Mouse (Mus musculus): ENCODE results near the gene Rmdn2.

Gene Rmdn2

GRCm38 (mm10) chr17:79616621-79617020 is 5.0 kb downstream of the Rmdn2 start:
- no peak for DNase-seq

- no peak for DNase-seq
These were observed 6.8 kb downstream of the Rmdn2 start for GRCm38 (mm10) chr17:79618455-79618854.

GRCm38 (mm10) chr17:79618984-79619383 is 7.3 kb downstream of the Rmdn2 start:
- no peak for DNase-seq

GRCm38 (mm10) chr17:79622050-79622449 is 10.4 kb downstream of the Rmdn2 start:
- DNase-seq, result no peak

DNA sequence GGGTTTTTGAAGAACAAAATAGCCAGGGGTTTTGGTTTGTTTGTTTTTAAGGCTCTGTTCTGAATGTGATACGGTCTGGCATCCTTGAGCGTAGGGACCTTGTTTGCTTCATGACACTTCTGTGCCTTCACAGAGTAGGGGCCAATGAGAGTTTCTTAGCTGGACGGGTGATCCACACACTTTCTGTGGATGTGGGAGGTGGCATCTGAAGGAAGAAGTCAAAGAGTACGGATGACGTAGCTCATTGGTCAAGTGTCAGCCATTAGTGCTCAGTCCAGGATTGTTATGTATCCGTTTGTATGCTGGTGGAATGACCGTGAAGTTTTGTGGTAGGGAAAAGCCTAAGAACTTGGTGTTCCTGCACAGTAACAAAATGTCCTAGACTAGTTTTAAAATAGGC is 10.9 kb downstream of the Rmdn2 start:
- DNase-seq, result no peak

DNA sequence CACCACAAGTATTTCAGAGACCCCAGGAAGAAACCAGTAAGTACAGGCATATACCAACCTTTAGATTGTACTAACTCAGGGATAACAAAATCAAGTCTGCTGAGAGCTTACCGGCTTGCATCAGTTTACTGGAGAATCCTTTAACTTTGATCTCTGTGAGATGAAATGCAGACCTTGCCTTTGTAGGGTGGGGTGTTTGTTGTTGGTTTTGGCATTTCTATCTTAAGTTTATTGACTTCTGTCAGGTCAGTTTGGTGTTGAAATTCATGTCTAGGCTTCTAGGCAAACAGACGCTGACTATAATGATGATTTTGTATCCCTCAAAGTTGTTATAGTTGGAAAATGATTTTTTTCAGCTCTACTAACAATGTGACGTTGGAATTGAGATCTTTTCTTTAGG is 12.2 kb downstream of the Rmdn2 start:
- DNase-seq, result no peak

DNA sequence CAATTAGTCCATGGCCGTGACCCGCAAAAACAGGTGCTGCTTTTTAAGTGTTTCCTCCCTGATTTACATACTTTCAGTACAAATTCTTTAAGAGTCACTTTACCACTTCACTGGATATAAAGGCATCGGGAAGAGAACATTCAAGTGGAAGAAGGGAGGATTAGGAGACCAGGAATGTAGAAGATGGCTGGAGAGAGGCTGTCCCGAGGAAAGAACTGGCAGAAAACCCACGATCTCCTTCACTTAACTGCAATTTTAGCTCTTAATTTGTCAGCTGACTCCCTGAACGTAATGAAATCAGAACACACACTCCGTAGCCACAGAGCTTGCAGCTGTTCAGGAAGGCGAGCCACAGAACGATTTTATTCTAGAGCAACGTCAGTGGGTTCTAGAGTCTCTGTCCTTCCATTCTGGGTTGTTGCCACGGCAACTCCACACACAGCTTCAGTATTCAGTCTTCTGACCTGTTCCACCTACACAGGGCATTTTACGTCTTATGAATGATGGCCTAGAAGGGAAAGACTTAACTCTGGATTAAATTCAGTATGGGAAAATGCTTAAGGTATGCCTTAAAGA is 14.7 kb downstream of the Rmdn2 start:
- DNase-seq, result no peak

- no peak for DNase-seq
These were observed 38.2 kb downstream of the Rmdn2 start for GRCm38 (mm10) chr17:79649893-79650292.

DNA sequence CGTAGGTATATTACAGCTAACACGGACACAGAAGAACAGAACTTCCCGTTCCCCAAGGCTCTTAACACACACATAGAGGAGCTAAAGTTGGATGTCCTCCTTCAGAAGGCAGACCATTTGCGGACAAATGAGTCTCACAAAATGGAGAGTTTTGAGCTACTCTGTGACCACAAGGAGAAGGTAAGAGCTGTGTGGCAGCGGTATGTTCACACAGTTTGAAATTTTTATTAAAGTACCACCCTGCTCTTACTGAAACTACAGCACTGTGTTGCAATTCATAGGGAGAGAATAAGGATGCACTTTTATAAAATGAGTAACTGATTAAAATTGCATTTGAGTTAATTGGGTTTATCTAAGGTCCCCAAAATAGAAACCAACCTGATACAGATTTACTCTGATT is 38.6 kb downstream of the Rmdn2 start:
- no peak for DNase-seq

GRCm38 (mm10) chr17:79653171-79653570 is 41.5 kb downstream of the Rmdn2 start:
- no peak for DNase-seq

- no peak for DNase-seq
These were observed 42.5 kb downstream of the Rmdn2 start for GRCm38 (mm10) chr17:79654187-79654586.

- DNase-seq, result no peak
These were observed 46.1 kb downstream of the Rmdn2 start for GRCm38 (mm10) chr17:79657785-79658184.

DNA sequence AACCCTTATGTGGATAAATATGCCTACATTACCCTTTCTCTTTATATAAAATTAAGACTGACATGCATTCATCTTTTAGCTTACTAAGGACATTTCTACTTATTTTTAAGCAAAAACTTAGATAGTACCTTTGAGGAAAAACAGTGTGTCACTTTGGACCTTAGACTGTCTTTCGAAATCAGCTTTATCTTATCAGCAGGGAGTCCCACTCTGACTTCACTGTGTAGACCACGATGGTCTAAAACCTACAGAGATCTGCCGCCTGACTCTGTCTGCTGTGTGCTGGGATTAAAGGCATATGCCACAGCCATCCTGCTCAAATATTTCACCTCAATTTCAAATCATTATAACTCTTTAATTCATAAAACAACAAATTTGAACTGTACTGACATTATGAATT is 46.8 kb downstream of the Rmdn2 start:
- no peak for DNase-seq

- no peak for DNase-seq
These were observed 47.2 kb downstream of the Rmdn2 start for GRCm38 (mm10) chr17:79658863-79659262.

DNA sequence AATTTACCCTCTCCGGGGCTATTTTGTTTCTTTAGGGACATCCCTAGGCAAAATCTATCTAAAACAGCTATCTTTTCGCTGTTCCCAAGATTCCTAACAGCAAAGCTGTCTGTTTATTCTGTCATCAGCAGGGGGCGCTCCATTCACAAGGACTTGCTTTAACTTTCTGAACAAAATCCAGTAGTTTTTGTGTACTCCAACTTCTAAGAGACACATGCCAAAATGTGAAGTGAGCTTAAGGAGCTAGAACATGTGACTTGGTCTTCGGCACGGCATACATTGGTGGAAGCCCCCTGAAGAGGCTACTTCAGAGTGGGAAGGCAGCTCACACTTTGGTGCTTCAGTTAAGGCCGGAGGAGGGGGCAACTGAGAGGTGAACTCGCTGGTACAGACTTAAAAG is 49.7 kb downstream of the Rmdn2 start:
- peak; percentile 22 for DNase-seq

GRCm38 (mm10) chr17:79661848-79662247 is 50.2 kb downstream of the Rmdn2 start:
- no peak for DNase-seq

DNA sequence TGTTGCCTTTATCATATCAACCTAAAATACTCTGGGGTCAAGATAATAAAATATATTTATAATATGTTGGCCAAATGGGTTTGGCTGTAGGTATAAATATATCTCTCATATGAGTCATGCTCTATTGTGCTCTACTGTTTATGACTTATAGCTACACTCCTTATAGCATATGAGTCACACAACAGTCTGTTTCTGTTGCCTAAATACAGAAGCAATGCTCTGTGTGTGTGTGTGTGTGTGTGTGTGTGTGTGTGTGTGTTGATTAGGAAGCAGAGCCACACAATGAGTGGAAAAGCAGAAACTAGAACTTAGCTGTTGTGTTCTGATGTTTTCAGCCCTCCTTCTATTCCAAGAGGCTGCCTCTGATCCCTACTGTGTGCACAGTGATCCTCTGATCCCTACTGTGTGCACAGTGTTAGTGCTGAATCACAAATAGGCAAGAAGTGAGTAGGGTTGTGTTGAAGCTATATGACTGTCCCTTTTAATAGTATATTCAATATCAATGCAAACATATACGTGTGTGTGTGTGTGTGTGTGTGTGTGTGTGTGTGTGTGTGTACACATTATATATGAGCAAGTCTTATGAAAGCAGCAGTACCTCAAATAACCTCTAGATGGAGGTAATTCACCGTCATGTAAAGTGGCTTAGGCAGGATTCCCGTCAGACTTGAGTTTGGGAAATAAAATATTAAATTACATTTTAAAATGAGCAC is 51.9 kb downstream of the Rmdn2 start:
- DNase-seq, result no peak

- no peak for DNase-seq
These were observed 52.4 kb downstream of the Rmdn2 start for GRCm38 (mm10) chr17:79664106-79664417.

- DNase-seq, result no peak
These were observed 59.2 kb downstream of the Rmdn2 start for GRCm38 (mm10) chr17:79670837-79671236.

DNA sequence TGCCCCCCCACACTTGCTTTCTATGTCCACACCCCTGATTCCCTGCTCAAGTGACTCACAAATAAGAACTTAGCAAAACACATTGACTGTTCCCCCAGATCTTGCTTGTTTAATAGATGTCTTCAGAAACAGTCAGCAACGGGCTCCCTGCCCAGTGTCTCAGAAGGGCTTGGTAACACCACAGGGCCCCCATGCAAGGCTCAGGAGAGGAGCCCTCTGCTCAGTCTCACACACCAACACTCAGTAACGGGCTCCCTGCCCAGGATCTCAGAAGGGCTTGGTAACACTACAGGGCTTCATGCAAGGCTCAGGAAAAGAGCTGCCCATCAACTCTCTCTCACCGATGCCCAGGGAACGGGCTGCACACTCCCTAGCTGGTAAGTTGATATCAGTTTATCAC is 83.4 kb downstream of the Rmdn2 start:
- DNase-seq, result no peak

DNA sequence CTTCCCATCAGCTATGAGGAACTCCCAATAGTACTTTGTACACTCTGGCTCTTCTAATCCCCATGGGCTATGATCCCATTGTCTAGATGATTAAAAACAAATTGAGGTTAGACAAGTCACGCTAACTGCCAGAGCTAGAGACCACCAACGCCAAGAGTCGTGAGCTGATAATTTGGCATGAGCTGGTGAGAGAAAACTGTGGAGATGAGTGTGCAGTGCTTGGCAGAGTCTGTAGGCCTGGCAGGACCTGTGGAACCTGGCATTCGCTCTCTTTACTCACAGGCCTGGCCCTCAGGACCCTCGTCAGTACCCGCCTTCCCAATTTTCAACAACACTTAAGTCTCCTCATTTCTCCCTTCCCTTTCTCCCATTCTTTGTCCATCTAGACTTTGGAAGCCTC is 83.9 kb downstream of the Rmdn2 start:
- DNase-seq, result no peak

- DNase-seq, result no peak
These were observed 87.5 kb downstream of the Rmdn2 start for GRCm38 (mm10) chr17:79699197-79699596.

DNA sequence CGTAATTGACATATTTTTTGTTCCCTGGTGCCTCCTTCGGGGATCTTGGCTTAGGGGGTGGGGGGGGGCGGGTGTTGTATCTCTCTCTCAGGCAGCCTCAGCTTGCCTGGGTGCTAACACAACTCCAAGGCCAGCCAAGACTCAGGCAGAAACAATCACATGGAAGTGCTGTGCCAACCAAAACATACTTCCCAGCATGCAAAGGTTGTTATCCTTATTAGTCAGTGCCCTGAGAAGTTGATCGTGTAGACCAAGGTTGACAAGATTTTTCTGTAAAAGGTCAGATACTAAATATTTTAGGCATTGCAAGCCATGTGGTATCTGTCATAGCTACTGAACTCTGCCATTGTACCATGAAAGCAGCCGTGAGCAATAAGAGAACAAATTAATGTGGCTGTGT is 89.2 kb downstream of the Rmdn2 start:
- DNase-seq, result no peak

DNA sequence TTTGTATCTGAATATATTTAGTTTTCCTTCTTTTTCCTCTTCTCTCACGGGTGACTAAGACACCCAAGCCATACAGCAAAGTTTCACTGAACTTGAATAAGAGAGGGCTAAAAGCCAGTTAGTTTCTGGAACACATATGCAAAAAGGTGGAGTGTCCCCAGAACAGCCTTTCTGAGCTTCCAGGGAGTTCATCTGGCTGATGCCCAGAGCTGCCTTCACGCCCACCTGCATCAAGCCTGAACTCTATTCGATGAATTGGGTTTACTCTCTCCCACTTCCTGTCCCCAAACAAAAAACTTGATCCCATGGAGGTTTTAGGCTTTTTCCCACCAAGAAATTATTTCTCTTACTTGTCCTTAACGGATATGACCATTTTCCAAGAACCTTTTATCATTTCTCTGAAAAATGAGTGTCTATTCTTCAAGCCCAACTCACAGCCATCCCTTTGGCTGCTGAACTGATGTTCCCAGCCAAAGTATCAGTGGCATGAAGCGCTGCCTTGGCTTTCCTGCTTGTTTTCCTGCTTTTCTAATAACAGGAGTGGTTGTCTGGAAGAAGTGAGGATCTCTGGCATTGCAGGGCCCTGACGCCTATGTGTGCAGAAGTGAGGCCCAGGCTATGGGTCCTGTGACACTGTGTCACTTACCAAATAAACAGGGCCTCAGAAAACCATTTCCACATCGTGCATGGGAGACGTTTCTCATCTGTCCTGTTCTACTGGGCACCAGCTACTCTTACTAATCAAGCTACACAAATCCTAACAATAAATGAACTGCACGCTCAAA is 94.2 kb downstream of the Rmdn2 start:
- no peak for DNase-seq
